24 mouse cellular contexts compared by ENCODE assay signal in genomic region chr12:108310456-108311027, GRCm38 (mm10). TPM values are rescaled to one million over a fixed set of nuclear protein-coding genes. Genes with fewer than 3 reads are reported as not detected.
DNase-seq lines count a peak whose midpoint lies in the region; ATAC-seq and TF ChIP-seq lines count a peak whose summit lies in the region.
"Had no signal": no experiment of that assay in that cellular context is flagged by ENCODE, and none has a peak within 500 bp of the region (broad histone marks: within the 10 kb centered on the region; RNA-seq: fewer than 3 reads in every experiment).

No protein-coding gene starts in this region.

- H3K79me2 ChIP-seq in CH12.LX (replicated peaks; ENCODE audit: control insufficient read depth, extremely low read depth, insufficient read depth, poor library complexity, severe bottlenecking) (no peaks in the 10 kb centered on the region), myocyte (ENCODE audit: control insufficient read depth, insufficient read depth) (no peaks in the 10 kb centered on the region)

- no peak for DNase-seq in hindbrain, embryonic 10.5 days (ENCODE audit: low spot score)
- DNase-seq in 3T3-L1 (ENCODE audit: low read depth, low spot score) (peak; percentile 81), CH12.LX (ENCODE audit: extremely low read depth) (peak; percentile 49)
- DNase-seq in embryo, embryonic 10 days (ENCODE audit: low spot score) = no peak
- no peak for DNase-seq in thymus, postnatal 10 days (ENCODE audit: low spot score in 2 of 2)
- DNase-seq: adrenal gland, adult 8-10 months; cerebellum, adult 11-12 months; cerebellum, adult 9-11 months; heart, postnatal 14 days; kidney, adult 2 months; kidney, postnatal 36 days; lung, postnatal 4 days; right cerebral cortex, postnatal 14 days had no signal

- dilution Hi-C loops in CH12.LX (cut with MboI; ENCODE audit: extremely low pct_ligation_motif_present, extremely low pct_unique_long_range_greater_than_20kb, low sequenced_read_pairs) = no loop called here

- no peaks in the 10 kb centered on the region for H3K36me3 ChIP-seq in hindbrain, embryonic 10.5 days
- no peaks in the 10 kb centered on the region for H3K36me3 ChIP-seq in hindbrain, embryonic 16.5 days (ENCODE audit: control insufficient read depth, insufficient read depth, low read length)
- H3K36me3 ChIP-seq in CH12.LX (replicated peaks in 1 of 2; ENCODE audit: control insufficient read depth in 1 of 2, insufficient read depth in 1 of 2, low read length in 1 of 2) = no peaks in the 10 kb centered on the region
- H3K36me3 ChIP-seq in myocyte (ENCODE audit: control insufficient read depth, insufficient read depth) = peaks cover 8% of the 10 kb centered on the region
- H3K36me3 ChIP-seq: embryonic facial prominence, embryonic 15.5 days; intestine, embryonic 15.5 days; limb, embryonic 13.5 days; lung, embryonic 15.5 days; midbrain, embryonic 15.5 days; neural tube, embryonic 13.5 days had no signal

- TF ChIP-seq POLR2A in CH12.LX (IDR thresholded peaks at IDR 0.05; ENCODE audit: low read depth, low read length) (no peak), myocyte (IDR thresholded peaks at IDR 0.05; ENCODE audit: insufficient read length, low read depth) (no peak)

- H3K4me3 ChIP-seq in hindbrain, embryonic 10.5 days = no peak overlapping the region
- H3K4me3 ChIP-seq in hindbrain, embryonic 16.5 days (ENCODE audit: low read length) = no peak overlapping the region
- H3K4me3 ChIP-seq in CH12.LX (replicated peaks in 1 of 3; ENCODE audit: low read depth in 2 of 3, low read length in 2 of 3, poor library complexity in 1 of 3) (no peak overlapping the region), myocyte (no peak overlapping the region)
- H3K4me3 ChIP-seq: embryonic facial prominence, embryonic 15.5 days; intestine, embryonic 15.5 days; limb, embryonic 13.5 days; lung, embryonic 15.5 days; midbrain, embryonic 15.5 days; neural tube, embryonic 13.5 days had no signal

- WGBS in hindbrain, embryonic 10.5 days = 81% methylated on average over 7 of the region's 7 CpGs
- 67% methylated on average over 7 of the region's 7 CpGs for WGBS in hindbrain, embryonic 16.5 days

- H3K27me3 ChIP-seq in hindbrain, embryonic 10.5 days (ENCODE audit: insufficient read depth, poor library complexity, severe bottlenecking) = peaks cover 41% of the 10 kb centered on the region
- H3K27me3 ChIP-seq in hindbrain, embryonic 16.5 days (replicated peaks; ENCODE audit: control insufficient read depth, insufficient read depth, low read length) = no peaks in the 10 kb centered on the region; the same call in 1 of the 2 replicates
- H3K27me3 ChIP-seq in CH12.LX (replicated peaks) = peaks cover 35% of the 10 kb centered on the region
- H3K27me3 ChIP-seq in myocyte (ENCODE audit: control insufficient read depth, insufficient read depth, insufficient read length) = no peaks in the 10 kb centered on the region

- in situ Hi-C loops in CH12.LX (cut with MboI; ENCODE audit: low pct_ligation_motif_present, low pct_unique_long_range_greater_than_20kb, low sequenced_read_pairs) = no loop called here

- H3K9ac ChIP-seq in hindbrain, embryonic 16.5 days (ENCODE audit: low read depth, low read length) = no peak overlapping the region
- H3K9ac ChIP-seq in CH12.LX (ENCODE audit: insufficient read depth, low read depth) = no peak overlapping the region
- H3K9ac ChIP-seq: embryonic facial prominence, embryonic 15.5 days; intestine, embryonic 15.5 days; limb, embryonic 13.5 days; lung, embryonic 15.5 days; midbrain, embryonic 15.5 days; neural tube, embryonic 13.5 days had no signal

- H3K27ac ChIP-seq in hindbrain, embryonic 10.5 days = peak overlapping the region; percentile 70
- H3K27ac ChIP-seq in hindbrain, embryonic 16.5 days (ENCODE audit: low read depth, low read length) = no peak overlapping the region
- no peak overlapping the region for H3K27ac ChIP-seq in CH12.LX (ENCODE audit: insufficient read depth, low read depth)
- H3K27ac ChIP-seq: embryonic facial prominence, embryonic 15.5 days; hindbrain, postnatal 0 days; intestine, embryonic 15.5 days; limb, embryonic 13.5 days; lung, embryonic 15.5 days; midbrain, embryonic 15.5 days; neural tube, embryonic 13.5 days had no signal

- TF ChIP-seq RAD21 in CH12.LX (IDR thresholded peaks at IDR 0.05; ENCODE audit: low read depth, low read length) = no peak

- H3K4me2 ChIP-seq in hindbrain, embryonic 16.5 days (ENCODE audit: low read length) = no peak overlapping the region
- H3K4me2 ChIP-seq in CH12.LX (ENCODE audit: insufficient read depth, low read depth, poor library complexity, severe bottlenecking) (no peak overlapping the region), myocyte (ENCODE audit: low read depth) (peak overlapping the region; percentile 67)
- H3K4me2 ChIP-seq: embryonic facial prominence, embryonic 15.5 days; intestine, embryonic 15.5 days; limb, embryonic 13.5 days; liver, embryonic 11.5 days; lung, embryonic 15.5 days; midbrain, embryonic 15.5 days; neural tube, embryonic 13.5 days had no signal

- H3K9me3 ChIP-seq in hindbrain, embryonic 10.5 days = no peaks in the 10 kb centered on the region
- no peaks in the 10 kb centered on the region for H3K9me3 ChIP-seq in hindbrain, embryonic 16.5 days (ENCODE audit: control insufficient read depth, low read length)
- peaks cover 7% of the 10 kb centered on the region for H3K9me3 ChIP-seq in CH12.LX (replicated peaks; ENCODE audit: low read length)
- H3K9me3 ChIP-seq: embryonic facial prominence, embryonic 15.5 days; intestine, embryonic 15.5 days; limb, embryonic 13.5 days; lung, embryonic 15.5 days; midbrain, embryonic 15.5 days; neural tube, embryonic 13.5 days had no signal

- TF ChIP-seq EP300 in CH12.LX (IDR thresholded peaks at IDR 0.05; ENCODE audit: low read length) = no peak

- H3K4me1 ChIP-seq in hindbrain, embryonic 10.5 days (replicated peaks) = peaks cover 80% of the 10 kb centered on the region
- H3K4me1 ChIP-seq in hindbrain, embryonic 16.5 days (ENCODE audit: control insufficient read depth, insufficient read depth, low read depth, low read length) = peaks cover 10% of the 10 kb centered on the region
- H3K4me1 ChIP-seq in CH12.LX (ENCODE audit: control insufficient read depth in 1 of 2, insufficient read depth in 2 of 2) = peaks cover 0 to 23% of the 10 kb centered on the region in 2 experiments; a peak in 2 of 4 replicates

- ATAC-seq in hindbrain, embryonic 16.5 days = no peak
- ATAC-seq: forebrain, embryonic 14.5 days; hindbrain, postnatal 0 days; intestine, embryonic 15.5 days; midbrain, embryonic 15.5 days had no signal

- H3ac ChIP-seq in myocyte (ENCODE audit: control insufficient read depth, insufficient read length) = no peak overlapping the region

- TF ChIP-seq CTCF in CH12.LX (conservative IDR thresholded peaks at IDR 0.05 in 1 of 2, IDR thresholded peaks at IDR 0.05 in 1 of 2; ENCODE audit: low read depth in 2 of 2, low read length in 2 of 2) = no peak

TF ChIP-seq in CH12.LX, 34 proteins besides CTCF, POLR2A, EP300 and RAD21 (continues in another document):
- TF ChIP-seq SIN3A (IDR thresholded peaks at IDR 0.05; ENCODE audit: low read length) (no peak), PAX5 (IDR thresholded peaks at IDR 0.05; ENCODE audit: low read length) (no peak), NELFE (IDR thresholded peaks at IDR 0.05; ENCODE audit: low read depth, low read length) (no peak), MAFK (IDR thresholded peaks at IDR 0.05; ENCODE audit: insufficient replicate concordance, low read length) (no peak), UBTF (IDR thresholded peaks at IDR 0.05; ENCODE audit: low read depth, low read length) (no peak), ZMIZ1 (IDR thresholded peaks at IDR 0.05; ENCODE audit: low read depth, low read length) (no peak), KAT2A (IDR thresholded peaks at IDR 0.05; ENCODE audit: insufficient replicate concordance, low read length) (no peak), HCFC1 (IDR thresholded peaks at IDR 0.05; ENCODE audit: low read depth, low read length) (no peak), JUND (conservative IDR thresholded peaks at IDR 0.05; ENCODE audit: low read depth, low read length) (no peak)

TF ChIP-seq in myocyte, 11 proteins besides CTCF, POLR2A, EP300 and RAD21:
- TF ChIP-seq USF1 (IDR thresholded peaks at IDR 0.05; ENCODE audit: low read depth) (peak; percentile 63), POLR2AphosphoS2 (IDR thresholded peaks at IDR 0.05; ENCODE audit: insufficient read length, low read depth) (peak; percentile 25), CEBPB (IDR thresholded peaks at IDR 0.05; ENCODE audit: insufficient read depth, poor library complexity, severe bottlenecking) (0 out of 2 replicates have a peak, but pooled peaks have one; percentile 30), TCF3 (IDR thresholded peaks at IDR 0.05; ENCODE audit: insufficient read length, low read depth) (no peak), REST (IDR thresholded peaks at IDR 0.05; ENCODE audit: insufficient read depth, insufficient read length) (no peak), MYOG (IDR thresholded peaks at IDR 0.05; ENCODE audit: control insufficient read depth in 1 of 3, insufficient read depth in 1 of 3, insufficient read length in 2 of 3, low read depth in 2 of 3) (no peak)

RNA-seq across cellular contexts. Expression of gene Hhipl1, which starts 4.5 kb away (rescaled TPM):
- 3.0 and 3.2 TPM in 2 replicates for polyA plus RNA-seq in hindbrain, embryonic 10.5 days (2016; fragmentation: Nextera tagmentation; extraction: Ambion mirVana)
- 2.6 and 2.9 TPM in 2 replicates for polyA plus RNA-seq in hindbrain, embryonic 16.5 days (2015; fragmentation: Nextera tagmentation; extraction: Ambion mirVana)
- total RNA-seq in CH12.LX (2012; rRNA removed) (not detected in 2 replicates), CH12.LX (2014; rRNA removed) (not detected in 2 replicates)
- polyA plus RNA-seq in CH12.LX (2012; ENCODE audit: insufficient read length, low read depth) (not detected in 2 replicates), myocyte (2012; fragmentation: generic; extraction: Trizol) (13.5 TPM)
- polyA plus RNA-seq: liver, embryonic 11.5 days had no signal

RNA-seq across cellular contexts. Expression of gene Cyp46a1, which starts 23.6 kb away (rescaled TPM):
- polyA plus RNA-seq in hindbrain, embryonic 10.5 days (2016; fragmentation: Nextera tagmentation; extraction: Ambion mirVana) = 17.8 and 19.1 TPM in 2 replicates
- 38.3 and 40.1 TPM in 2 replicates for polyA plus RNA-seq in hindbrain, embryonic 16.5 days (2015; fragmentation: Nextera tagmentation; extraction: Ambion mirVana)
- total RNA-seq in CH12.LX (2012; rRNA removed) = not detected in 2 replicates
- total RNA-seq in CH12.LX (2014; rRNA removed) = not detected in 2 replicates
- polyA plus RNA-seq in CH12.LX (2012; ENCODE audit: insufficient read length, low read depth) = not detected in 2 replicates
- 1.6 TPM for polyA plus RNA-seq in myocyte (2012; fragmentation: generic; extraction: Trizol)

RNA-seq across cellular contexts. Expression of gene Ccdc85c, which starts 35.3 kb away (rescaled TPM):
- polyA plus RNA-seq in hindbrain, embryonic 10.5 days (2016; fragmentation: Nextera tagmentation; extraction: Ambion mirVana) = 14.3 and 16.0 TPM in 2 replicates
- 7.5 and 10.2 TPM in 2 replicates for polyA plus RNA-seq in hindbrain, embryonic 16.5 days (2015; fragmentation: Nextera tagmentation; extraction: Ambion mirVana)
- total RNA-seq in CH12.LX (2012; rRNA removed) = 14.0 and 14.6 TPM in 2 replicates
- total RNA-seq in CH12.LX (2014; rRNA removed) = 14.6 and 15.2 TPM in 2 replicates
- 25.1 and 32.4 TPM in 2 replicates for polyA plus RNA-seq in CH12.LX (2012; ENCODE audit: insufficient read length, low read depth)
- 6.6 TPM for polyA plus RNA-seq in myocyte (2012; fragmentation: generic; extraction: Trizol)

Comparison
In these comparisons a context has a peak if more than half of its experiments do, and no peak if none do; other contexts are left out.
1. DNase-seq: peak in 3T3-L1 (single experiment) and CH12.LX (single experiment); none in hindbrain, embryonic 10.5 days (single experiment), embryo, embryonic 10 days (single experiment) and thymus, postnatal 10 days (0 of 2).